Mouse (Mus musculus): ENCODE data around the gene Hist1h3f. TPM values are rescaled to one million over a fixed set of nuclear protein-coding genes. Genes with fewer than 3 reads are reported as not detected.
"Not testable (repeated sequence)": the region's sequence is repeated elsewhere in the genome, so short reads cannot be mapped to it uniquely, and the experiment has no call there.

Gene Hist1h3f
- polyA plus RNA-seq, 1 experiment, result 9.6 TPM

DNA sequence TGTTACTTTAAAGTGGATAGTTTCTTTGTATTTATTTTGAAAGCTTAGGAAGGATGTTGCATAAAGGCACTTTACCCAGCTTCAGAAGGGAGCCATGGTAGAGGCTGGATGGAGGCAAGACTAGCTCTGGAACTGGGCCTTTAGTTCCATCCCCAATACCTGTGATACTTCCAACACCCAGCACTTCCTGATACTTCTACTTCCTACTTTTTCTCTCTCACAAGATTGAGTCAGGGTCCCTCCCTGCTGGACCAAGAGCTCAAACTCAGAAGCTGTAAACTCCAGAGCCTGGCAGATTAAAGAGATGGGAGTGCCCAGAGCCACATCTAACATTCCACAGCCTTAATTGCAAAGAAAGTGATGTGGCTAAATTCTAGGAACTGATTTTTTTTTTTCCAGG, 40.5 kb downstream of the Hist1h3f start:
- no peaks in the 10 kb centered on the region for H3K27me3 ChIP-seq (ENCODE audit: control insufficient read depth, insufficient read depth, low read length)
- no peaks in the 10 kb centered on the region for H3K36me3 ChIP-seq (ENCODE audit: control insufficient read depth, insufficient read depth, low read length)
- no peak overlapping the region for H3K4me3 ChIP-seq (ENCODE audit: low read depth, low read length)
- peak overlapping the region; percentile 99 for H3K27ac ChIP-seq (ENCODE audit: insufficient read depth, low read depth, low read length)
- TF ChIP-seq CTCF (IDR thresholded peaks at IDR 0.05; ENCODE audit: extremely low read depth, insufficient read length, insufficient replicate concordance, low read depth, low read length) (no peak), POLR2A (IDR thresholded peaks at IDR 0.05; ENCODE audit: low read depth, low read length) (no peak)
- H3K4me1 ChIP-seq (ENCODE audit: control insufficient read depth, insufficient read depth, insufficient read length, low read length), result peaks cover 2% of the 10 kb centered on the region; the same call in 1 of the 2 replicates

DNA sequence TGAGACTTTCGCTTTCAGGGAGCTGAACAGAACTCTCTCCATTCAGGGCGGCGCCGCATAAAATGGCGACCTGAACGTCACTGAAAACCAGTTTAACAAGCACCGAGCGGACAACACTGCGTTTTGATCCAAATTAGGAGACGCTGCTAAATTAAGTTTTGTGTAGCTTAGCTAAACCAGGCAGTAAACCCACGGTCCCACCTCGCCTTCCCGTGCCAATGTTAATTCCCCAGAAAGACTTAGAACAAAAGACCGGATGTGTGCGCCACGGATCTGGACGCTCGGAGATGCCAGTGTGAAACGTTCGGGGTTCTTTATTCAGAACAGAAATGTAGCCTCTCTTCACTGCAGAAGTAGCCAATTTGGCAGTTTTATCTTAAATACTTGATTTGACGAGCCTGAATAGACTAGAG, 41.2 kb downstream of the Hist1h3f start:
- Histone ChIP-seq H3K36me3 (ENCODE audit: control insufficient read depth, insufficient read depth, low read length) (no peaks in the 10 kb centered on the region), H3K27me3 (ENCODE audit: control insufficient read depth, insufficient read depth, low read length) (no peaks in the 10 kb centered on the region), H3K27ac (ENCODE audit: insufficient read depth, low read depth, low read length) (peak overlapping the region; percentile 99), H3K4me3 (ENCODE audit: low read depth, low read length) (peak overlapping the region; percentile 77), H3K4me1 (ENCODE audit: control insufficient read depth, insufficient read depth, insufficient read length, low read length) (peaks cover 2% of the 10 kb centered on the region; the same call in 1 of the 2 replicates)
- WGBS, result under 1% methylated on average over 21 of the region's 21 CpGs
- TF ChIP-seq POLR2A (IDR thresholded peaks at IDR 0.05; ENCODE audit: low read depth, low read length) (no peak), CTCF (IDR thresholded peaks at IDR 0.05; ENCODE audit: extremely low read depth, insufficient read length, insufficient replicate concordance, low read depth, low read length) (no peak)

DNA sequence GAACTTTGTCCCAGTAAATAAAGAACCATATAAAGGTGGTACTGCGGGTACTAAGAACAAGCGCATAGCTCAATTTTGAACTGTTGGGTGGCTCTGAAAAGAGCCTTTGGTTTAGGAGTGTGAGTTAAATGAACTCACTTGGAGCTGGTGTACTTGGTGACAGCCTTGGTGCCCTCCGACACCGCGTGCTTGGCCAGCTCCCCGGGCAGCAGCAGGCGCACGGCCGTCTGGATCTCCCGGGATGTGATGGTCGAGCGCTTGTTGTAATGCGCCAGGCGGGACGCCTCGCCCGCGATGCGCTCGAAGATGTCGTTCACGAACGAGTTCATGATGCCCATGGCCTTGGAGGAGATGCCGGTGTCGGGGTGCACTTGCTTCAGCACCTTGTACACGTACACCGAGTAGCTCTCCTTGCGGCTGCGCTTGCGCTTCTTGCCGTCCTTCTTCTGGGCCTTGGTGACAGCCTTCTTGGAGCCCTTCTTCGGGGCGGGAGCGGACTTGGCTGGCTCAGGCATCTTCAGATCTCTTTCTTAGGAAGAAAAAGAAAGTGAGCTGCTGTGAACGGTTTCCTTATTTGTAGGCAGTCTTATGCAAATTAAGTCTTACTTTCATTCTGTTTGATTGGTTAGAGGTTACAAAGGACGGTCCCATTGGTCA, 41.7 kb downstream of the Hist1h3f start:
- not testable (repeated sequence) for H3K36me3 ChIP-seq (ENCODE audit: control insufficient read depth, insufficient read depth, low read length); H3K4me1 ChIP-seq (ENCODE audit: control insufficient read depth, insufficient read depth, insufficient read length, low read length); H3K27me3 ChIP-seq (ENCODE audit: control insufficient read depth, insufficient read depth, low read length)
- TF ChIP-seq POLR2A (IDR thresholded peaks at IDR 0.05; ENCODE audit: low read depth, low read length), result peak; percentile 88
- peak overlapping the region; percentile 99 for H3K27ac ChIP-seq (ENCODE audit: insufficient read depth, low read depth, low read length)
- peak overlapping the region; percentile 77 for H3K4me3 ChIP-seq (ENCODE audit: low read depth, low read length)
- under 1% methylated on average over 34 of the region's 36 CpGs for WGBS

DNA sequence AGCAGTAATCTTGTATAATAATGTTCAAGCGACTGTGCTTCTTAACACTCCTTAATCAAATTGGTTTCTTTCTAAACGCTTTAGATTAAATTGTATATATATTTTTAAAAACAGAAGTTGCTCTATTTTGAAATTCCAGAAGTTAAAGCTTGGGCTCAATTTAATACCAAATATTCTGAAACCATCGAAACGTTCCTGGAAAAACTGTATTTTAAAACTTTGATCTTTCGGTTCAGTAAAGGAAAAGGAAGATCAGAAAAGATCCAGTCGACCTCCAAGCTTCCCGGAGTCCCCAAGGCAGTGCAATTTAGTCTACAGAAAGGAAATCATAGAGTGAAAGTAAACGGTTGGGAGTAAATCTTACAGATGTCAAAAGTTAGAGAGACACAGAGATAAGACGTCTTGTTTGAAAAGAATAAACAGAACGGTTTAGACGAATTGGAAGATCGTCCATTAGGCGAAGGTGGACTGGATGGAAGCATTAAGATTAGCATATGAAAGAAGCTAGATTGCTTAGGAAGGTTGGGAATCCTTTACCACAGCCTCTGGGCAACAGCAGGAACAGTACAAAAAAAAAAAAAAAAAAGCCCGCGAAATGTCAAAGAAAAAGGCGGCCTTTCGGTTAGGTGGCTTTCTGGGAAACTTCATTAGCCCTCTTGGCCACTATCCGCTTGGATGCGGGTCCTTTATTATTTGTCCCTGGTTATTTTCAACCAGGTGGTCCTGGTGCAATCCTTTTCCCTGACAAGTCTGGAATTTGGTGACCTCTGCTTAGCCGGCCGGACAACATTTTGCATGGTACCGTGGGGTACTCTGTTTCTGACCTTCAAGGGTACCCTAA, 42.5 kb downstream of the Hist1h3f start:
- TF ChIP-seq CTCF (IDR thresholded peaks at IDR 0.05; ENCODE audit: extremely low read depth, insufficient read length, insufficient replicate concordance, low read depth, low read length), result no peak
- TF ChIP-seq POLR2A (IDR thresholded peaks at IDR 0.05; ENCODE audit: low read depth, low read length), result no peak
- 1% methylated on average over 22 of the region's 22 CpGs for WGBS
- peaks cover 2% of the 10 kb centered on the region; the same call in 1 of the 2 replicates for H3K4me1 ChIP-seq (ENCODE audit: control insufficient read depth, insufficient read depth, insufficient read length, low read length)
- H3K36me3 ChIP-seq (ENCODE audit: control insufficient read depth, insufficient read depth, low read length), result no peaks in the 10 kb centered on the region
- H3K27ac ChIP-seq (ENCODE audit: insufficient read depth, low read depth, low read length), result peak overlapping the region; percentile 98
- no peaks in the 10 kb centered on the region for H3K27me3 ChIP-seq (ENCODE audit: control insufficient read depth, insufficient read depth, low read length)
- peak overlapping the region; percentile 42; the same call in 1 of the 2 replicates for H3K4me3 ChIP-seq (ENCODE audit: low read depth, low read length)

DNA sequence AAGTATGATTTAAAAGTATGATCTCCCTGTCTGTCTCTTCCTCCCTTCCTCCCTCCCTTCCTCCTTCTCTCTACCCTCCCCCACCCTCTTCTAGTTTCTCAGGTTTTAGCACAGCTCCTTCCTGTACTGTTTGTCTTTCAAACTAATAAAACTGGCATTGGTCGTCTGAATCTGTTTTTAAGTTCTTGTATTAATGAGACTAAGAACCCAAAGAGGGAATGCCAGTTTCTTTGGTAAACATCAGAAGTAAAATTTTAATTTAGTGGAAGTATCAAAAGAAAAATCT, 43.0 kb downstream of the Hist1h3f start:
- Histone ChIP-seq H3K27me3 (ENCODE audit: control insufficient read depth, insufficient read depth, low read length) (no peaks in the 10 kb centered on the region), H3K4me3 (ENCODE audit: low read depth, low read length) (peak overlapping the region; percentile 42; the same call in 1 of the 2 replicates), H3K36me3 (ENCODE audit: control insufficient read depth, insufficient read depth, low read length) (no peaks in the 10 kb centered on the region), H3K4me1 (ENCODE audit: control insufficient read depth, insufficient read depth, insufficient read length, low read length) (peaks cover 2% of the 10 kb centered on the region; the same call in 1 of the 2 replicates), H3K27ac (ENCODE audit: insufficient read depth, low read depth, low read length) (peak overlapping the region; percentile 98)
- 4% methylated on average over 1 of the region's 1 CpGs for WGBS
- TF ChIP-seq POLR2A (IDR thresholded peaks at IDR 0.05; ENCODE audit: low read depth, low read length) (no peak), CTCF (IDR thresholded peaks at IDR 0.05; ENCODE audit: extremely low read depth, insufficient read length, insufficient replicate concordance, low read depth, low read length) (no peak)

DNA sequence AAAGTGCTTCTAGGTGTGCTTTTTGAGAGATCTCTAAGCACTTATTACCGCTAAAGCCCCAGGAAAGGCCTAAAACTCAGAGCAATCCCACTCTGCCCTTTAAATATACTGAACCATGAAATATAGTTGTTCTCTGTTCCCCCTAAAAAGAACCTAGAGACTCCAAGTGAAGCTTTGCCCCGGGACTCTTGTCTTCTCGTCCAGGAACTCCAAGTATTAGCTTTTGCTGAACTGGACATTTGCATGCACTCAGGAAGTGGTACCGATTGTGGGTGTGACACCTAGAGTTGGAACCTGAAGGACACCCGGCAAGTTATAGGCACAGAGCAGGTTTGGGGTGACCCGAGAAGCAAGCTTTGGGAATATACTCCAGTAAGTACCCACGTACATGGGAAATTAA, 47.4 kb downstream of the Hist1h3f start:
- 88% methylated on average over 7 of the region's 7 CpGs for whole genome bisulfite sequencing
- TF ChIP-seq CTCF (IDR thresholded peaks at IDR 0.05; ENCODE audit: extremely low read depth, insufficient read length, insufficient replicate concordance, low read depth, low read length) (no peak), POLR2A (IDR thresholded peaks at IDR 0.05; ENCODE audit: low read depth, low read length) (no peak)
- H3K4me3 ChIP-seq (ENCODE audit: low read depth, low read length), result no peak overlapping the region

DNA sequence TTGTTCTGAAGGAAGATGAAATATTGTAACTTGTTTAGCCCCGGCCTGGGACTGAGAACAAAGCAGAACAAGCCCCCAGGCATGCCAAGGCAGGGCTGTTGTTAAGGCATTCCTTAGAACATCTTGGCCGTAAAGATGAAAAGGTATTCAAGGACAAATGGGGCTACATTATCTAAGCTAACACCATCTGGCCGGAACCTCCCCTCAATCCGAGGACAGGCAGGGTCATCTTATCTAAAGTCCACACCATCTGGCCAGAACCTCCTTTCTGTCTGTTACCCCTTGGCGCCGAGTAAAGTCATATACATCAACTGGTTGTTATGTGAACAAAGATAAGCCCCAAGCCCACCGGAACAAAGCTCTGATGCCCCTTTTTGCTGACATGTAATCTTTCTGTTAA, 48.0 kb downstream of the Hist1h3f start:
- not testable (repeated sequence) for H3K4me3 ChIP-seq (ENCODE audit: low read depth, low read length); H3K27ac ChIP-seq (ENCODE audit: insufficient read depth, low read depth, low read length); H3K27me3 ChIP-seq (ENCODE audit: control insufficient read depth, insufficient read depth, low read length); H3K36me3 ChIP-seq (ENCODE audit: control insufficient read depth, insufficient read depth, low read length); H3K4me1 ChIP-seq (ENCODE audit: control insufficient read depth, insufficient read depth, insufficient read length, low read length)
- 78% methylated on average over 7 of the region's 7 CpGs for WGBS

More for the DNA sequence above, 47.4 kb downstream of the Hist1h3f start:
- H3K36me3 ChIP-seq (ENCODE audit: control insufficient read depth, insufficient read depth, low read length), result no peaks in the 10 kb centered on the region
- H3K27ac ChIP-seq (ENCODE audit: insufficient read depth, low read depth, low read length), result no peak overlapping the region
- H3K4me1 ChIP-seq (ENCODE audit: control insufficient read depth, insufficient read depth, insufficient read length, low read length), result peaks cover 9% of the 10 kb centered on the region; the same call in 1 of the 2 replicates
- H3K27me3 ChIP-seq (ENCODE audit: control insufficient read depth, insufficient read depth, low read length), result no peaks in the 10 kb centered on the region

All from small intestine, adult 2 months (tissue).